Mouse (Mus musculus): ENCODE results near the gene Nfasc. TPM values are rescaled to one million over a fixed set of nuclear protein-coding genes. Genes with fewer than 3 reads are reported as not detected.

Nfasc gene
- total and polyA plus RNA-seq, 3 experiments = 0.04 TPM; not detected in 2

- H3K4me2 ChIP-seq (ENCODE audit: insufficient read depth, low read depth, poor library complexity, severe bottlenecking) = no peak overlapping the region
Measured at GRCm38 (mm10) chr1:132519734-132520133, 221.9 kb downstream of the Nfasc start.

DNA sequence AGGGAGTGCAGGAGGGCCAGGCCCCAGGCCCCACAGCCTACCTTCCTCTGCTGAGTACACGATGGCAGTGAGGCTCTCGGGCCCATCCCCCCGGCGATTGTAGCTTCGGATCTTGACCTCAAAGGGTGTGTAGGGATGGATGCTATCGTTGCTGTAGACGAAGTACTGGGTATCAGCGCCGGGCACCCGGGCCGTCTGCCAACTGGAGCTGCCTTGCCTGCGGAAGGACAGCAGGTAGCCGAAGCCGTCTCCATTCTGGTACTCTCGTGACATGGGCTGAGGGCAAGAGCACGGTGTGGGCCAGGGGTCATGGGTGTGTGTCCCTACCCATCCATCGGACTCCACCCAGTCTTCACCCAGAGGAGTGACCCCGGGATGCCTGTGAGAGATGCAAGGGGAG lies 223.0 kb downstream of the Nfasc start:
- no peak overlapping the region for H3K9ac ChIP-seq (ENCODE audit: insufficient read depth, low read depth)
- no peaks in the 10 kb centered on the region for H3K9me3 ChIP-seq (replicated peaks; ENCODE audit: low read length)
- TF ChIP-seq KAT2A (IDR thresholded peaks at IDR 0.05; ENCODE audit: insufficient replicate concordance, low read length) = no peak
- TF ChIP-seq TCF12 (IDR thresholded peaks at IDR 0.05; ENCODE audit: low read depth, low read length) = no peak
- no peak for TF ChIP-seq NRF1 (IDR thresholded peaks at IDR 0.05; ENCODE audit: low read depth, low read length)
- no peak for TF ChIP-seq USF1 (IDR thresholded peaks at IDR 0.05; ENCODE audit: low read depth, low read length)
- no peak for TF ChIP-seq ETS1 (conservative IDR thresholded peaks at IDR 0.05; ENCODE audit: low read depth, low read length)
- no peak overlapping the region for H3K4me3 ChIP-seq (replicated peaks in 1 of 3; ENCODE audit: low read depth in 2 of 3, low read length in 2 of 3, poor library complexity in 1 of 3)
- DNase-seq (ENCODE audit: extremely low read depth) = no peak
- no peaks in the 10 kb centered on the region for H3K36me3 ChIP-seq (replicated peaks in 1 of 2; ENCODE audit: control insufficient read depth in 1 of 2, insufficient read depth in 1 of 2, low read length in 1 of 2)
- dilution Hi-C loops (cut with MboI; ENCODE audit: extremely low pct_ligation_motif_present, extremely low pct_unique_long_range_greater_than_20kb, low sequenced_read_pairs) = no loop called here
- no peak overlapping the region for H3K4me2 ChIP-seq (ENCODE audit: insufficient read depth, low read depth, poor library complexity, severe bottlenecking)
- no peak overlapping the region for H3K27ac ChIP-seq (ENCODE audit: insufficient read depth, low read depth)
- H3K4me1 ChIP-seq (ENCODE audit: control insufficient read depth in 1 of 2, insufficient read depth in 2 of 2) = no peaks in the 10 kb centered on the region
- peaks cover 60% of the 10 kb centered on the region for H3K27me3 ChIP-seq (replicated peaks)
- in situ Hi-C loops (cut with MboI; ENCODE audit: low pct_ligation_motif_present, low pct_unique_long_range_greater_than_20kb, low sequenced_read_pairs) = no loop called here
- H3K79me2 ChIP-seq (replicated peaks; ENCODE audit: control insufficient read depth, extremely low read depth, insufficient read depth, poor library complexity, severe bottlenecking) = no peaks in the 10 kb centered on the region

More at GRCm38 (mm10) chr1:132519734-132520133, 221.9 kb downstream of the Nfasc start:
- H3K27me3 ChIP-seq (replicated peaks) = peaks cover 62% of the 10 kb centered on the region
- no peak overlapping the region for H3K4me3 ChIP-seq (replicated peaks in 1 of 3; ENCODE audit: low read depth in 2 of 3, low read length in 2 of 3, poor library complexity in 1 of 3)
- H3K27ac ChIP-seq (ENCODE audit: insufficient read depth, low read depth) = no peak overlapping the region
- dilution Hi-C loops (cut with MboI; ENCODE audit: extremely low pct_ligation_motif_present, extremely low pct_unique_long_range_greater_than_20kb, low sequenced_read_pairs) (no loop called here), in situ Hi-C loops (cut with MboI; ENCODE audit: low pct_ligation_motif_present, low pct_unique_long_range_greater_than_20kb, low sequenced_read_pairs) (no loop called here)
- H3K36me3 ChIP-seq (replicated peaks in 1 of 2; ENCODE audit: control insufficient read depth in 1 of 2, insufficient read depth in 1 of 2, low read length in 1 of 2) = no peaks in the 10 kb centered on the region
- H3K9me3 ChIP-seq (replicated peaks; ENCODE audit: low read length) = peaks cover 3% of the 10 kb centered on the region
- TF ChIP-seq POLR2A (IDR thresholded peaks at IDR 0.05; ENCODE audit: low read depth, low read length) (no peak), USF2 (conservative IDR thresholded peaks at IDR 0.05; ENCODE audit: low read depth, low read length) (no peak), RAD21 (IDR thresholded peaks at IDR 0.05; ENCODE audit: low read depth, low read length) (no peak), EP300 (IDR thresholded peaks at IDR 0.05; ENCODE audit: low read length) (no peak), MYC (IDR thresholded peaks at IDR 0.05; ENCODE audit: low read depth, low read length) (no peak), TBP (conservative IDR thresholded peaks at IDR 0.05; ENCODE audit: low read depth, low read length) (no peak), TCF12 (IDR thresholded peaks at IDR 0.05; ENCODE audit: low read depth, low read length) (no peak), RCOR1 (conservative IDR thresholded peaks at IDR 0.05; ENCODE audit: low read depth, low read length) (no peak), MAFK (IDR thresholded peaks at IDR 0.05; ENCODE audit: insufficient replicate concordance, low read length) (no peak), ZMIZ1 (IDR thresholded peaks at IDR 0.05; ENCODE audit: low read depth, low read length) (no peak), JUN (IDR thresholded peaks at IDR 0.05; ENCODE audit: insufficient read depth, low read depth, low read length) (no peak), MEF2A (IDR thresholded peaks at IDR 0.05; ENCODE audit: borderline replicate concordance, low read depth, low read length) (no peak), PAX5 (IDR thresholded peaks at IDR 0.05; ENCODE audit: low read length) (no peak), BHLHE40 (IDR thresholded peaks at IDR 0.05; ENCODE audit: low read depth, low read length) (no peak), SMC3 (IDR thresholded peaks at IDR 0.05; ENCODE audit: low read depth, low read length) (no peak), KAT2A (IDR thresholded peaks at IDR 0.05; ENCODE audit: insufficient replicate concordance, low read length) (no peak), CHD1 (IDR thresholded peaks at IDR 0.05; ENCODE audit: low read depth, low read length) (no peak), POLR2AphosphoS2 (IDR thresholded peaks at IDR 0.05; ENCODE audit: low read depth, low read length) (no peak)
- H3K4me1 ChIP-seq (ENCODE audit: control insufficient read depth in 1 of 2, insufficient read depth in 2 of 2) = no peaks in the 10 kb centered on the region
- no peak overlapping the region for H3K9ac ChIP-seq (ENCODE audit: insufficient read depth, low read depth)
- no peak for DNase-seq (ENCODE audit: extremely low read depth)
- H3K79me2 ChIP-seq (replicated peaks; ENCODE audit: control insufficient read depth, extremely low read depth, insufficient read depth, poor library complexity, severe bottlenecking) = no peaks in the 10 kb centered on the region
